13 mouse cellular contexts compared by ENCODE assay signal in genomic region chr2:126499730-126500129, GRCm38 (mm10). TPM values are rescaled to one million over a fixed set of nuclear protein-coding genes. Genes with fewer than 3 reads are reported as not detected.
A peak's percentile ranks its signal among the peaks of the same experiment; 100 is the strongest.
DNase-seq lines count a peak whose midpoint lies in the region; ATAC-seq and TF ChIP-seq lines count a peak whose summit lies in the region.
"Had no signal": no experiment of that assay in that cellular context is flagged by ENCODE, and none has a peak within 500 bp of the region (broad histone marks: within the 10 kb centered on the region; RNA-seq: fewer than 3 reads in every experiment).

No protein-coding gene starts in this region.

- H3K36me3 ChIP-seq in thymus, adult 2 months (ENCODE audit: control insufficient read depth, insufficient read depth, low read length): no peaks in the 10 kb centered on the region
- no peaks in the 10 kb centered on the region for H3K36me3 ChIP-seq in midbrain, embryonic 14.5 days (ENCODE audit: control insufficient read depth, insufficient read depth, low read length)
- H3K36me3 ChIP-seq: heart, embryonic 13.5 days; lung, embryonic 15.5 days had no signal

- no peak for TF ChIP-seq CTCF in thymus, adult 2 months (IDR thresholded peaks at IDR 0.05; ENCODE audit: borderline replicate concordance, control insufficient read depth, extremely low read depth, insufficient read depth, low read length, poor library complexity)

- no peak for ATAC-seq in midbrain, embryonic 14.5 days (ENCODE audit: low FRiP score, low TSS enrichment)
- no peak for ATAC-seq in megakaryocyte-erythroid progenitor cell, adult 5-6 weeks (replicated peaks; ENCODE audit: low FRiP score, low TSS enrichment, poor library complexity, severe bottlenecking)

- no peak for TF ChIP-seq POLR2A in thymus, adult 2 months (IDR thresholded peaks at IDR 0.05; ENCODE audit: control insufficient read depth, extremely low read depth, insufficient read depth, low read length, poor library complexity)

- no peak overlapping the region for H3K4me2 ChIP-seq in midbrain, embryonic 14.5 days (ENCODE audit: low read length)
- H3K4me2 ChIP-seq: heart, embryonic 13.5 days; lung, embryonic 15.5 days had no signal

- H3K9ac ChIP-seq in midbrain, embryonic 14.5 days (replicated peaks; ENCODE audit: low read length): no peak overlapping the region
- H3K9ac ChIP-seq: heart, embryonic 13.5 days; lung, embryonic 15.5 days had no signal

- H3K27me3 ChIP-seq in thymus, adult 2 months (ENCODE audit: control insufficient read depth, insufficient read depth, low read length): no peaks in the 10 kb centered on the region
- no peaks in the 10 kb centered on the region for H3K27me3 ChIP-seq in midbrain, embryonic 14.5 days (ENCODE audit: control insufficient read depth, insufficient read depth, low read length)
- H3K27me3 ChIP-seq: heart, embryonic 13.5 days; lung, embryonic 15.5 days had no signal

- peaks cover 37% of the 10 kb centered on the region for H3K4me1 ChIP-seq in thymus, adult 2 months (replicated peaks; ENCODE audit: control insufficient read depth, insufficient read depth, low read length)
- H3K4me1 ChIP-seq in midbrain, embryonic 14.5 days (ENCODE audit: control insufficient read depth, insufficient read depth, low read length): no peaks in the 10 kb centered on the region
- H3K4me1 ChIP-seq: heart, embryonic 13.5 days; lung, embryonic 15.5 days had no signal

- DNase-seq in heart, postnatal 10 days: peak; percentile 8 to 16
- DNase-seq in heart, postnatal 25 days (ENCODE audit: low spot score): no peak
- peak; percentile 74 to 77 for DNase-seq in CD8-positive naive resting alpha-beta T cell, adult 2 months (ENCODE audit: low read depth in 2 of 2, low spot score in 2 of 2)
- peak; percentile 24 for DNase-seq in lung, postnatal 10 days
- peak; percentile 53 for DNase-seq in thymus, adult 2 months
- DNase-seq in midbrain, embryonic 14.5 days: no peak
- DNase-seq in adrenal gland, postnatal 36 days: no peak
- DNase-seq: cerebellum, adult 8-10 months; kidney, adult 11 months had no signal

- no peaks in the 10 kb centered on the region for H3K9me3 ChIP-seq in midbrain, embryonic 14.5 days (ENCODE audit: control insufficient read depth, low read length)
- H3K9me3 ChIP-seq: heart, embryonic 13.5 days; lung, embryonic 15.5 days had no signal

- 6% methylated on average over 8 of the region's 8 CpGs for WGBS in thymus, adult 2 months
- WGBS in midbrain, embryonic 14.5 days: 84% methylated on average over 8 of the region's 8 CpGs

- peak overlapping the region; percentile 39 for H3K4me3 ChIP-seq in thymus, adult 2 months (ENCODE audit: control insufficient read depth, insufficient read depth, low read length)
- no peak overlapping the region for H3K4me3 ChIP-seq in midbrain, embryonic 14.5 days (replicated peaks; ENCODE audit: low read depth, low read length)
- H3K4me3 ChIP-seq: heart, embryonic 13.5 days; lung, embryonic 15.5 days had no signal

- intact Hi-C loops in heart, postnatal 10 days (cut with DNase I): no loop called here
- intact Hi-C loops in heart, postnatal 25 days (cut with DNase I): no loop called here

- H3K27ac ChIP-seq in thymus, adult 2 months (ENCODE audit: control insufficient read depth, insufficient read depth, low read length): peak overlapping the region; percentile 63; the same call in 1 of the 2 replicates
- H3K27ac ChIP-seq in midbrain, embryonic 14.5 days (replicated peaks; ENCODE audit: low read depth, low read length): no peak overlapping the region
- H3K27ac ChIP-seq: heart, embryonic 13.5 days; lung, embryonic 15.5 days had no signal

RNA-seq across cellular contexts. Expression of gene Atp8b4, which starts 0.7 kb away (rescaled TPM):
- total RNA-seq in heart, postnatal 10 days (2021): under 1 TPM; 0.35 to 0.38 TPM
- total RNA-seq in heart, postnatal 25 days (2021): under 1 TPM; 0.25 to 0.52 TPM
- 4.3 and 4.7 TPM in 2 replicates for polyA plus RNA-seq in thymus, adult 2 months (2012; rRNA removed)
- polyA plus RNA-seq in midbrain, embryonic 14.5 days (2014; fragmentation: Nextera tagmentation; extraction: Ambion mirVana): 0.13 TPM in 1 of 2 replicates, not detected in the other
- 1.6 and 2.6 TPM in 2 replicates for total RNA-seq in megakaryocyte-erythroid progenitor cell, adult 5-6 weeks (2014; fragmentation: Nextera tagmentation)
- total RNA-seq in megakaryocyte-erythroid progenitor cell, adult 5-6 weeks (2017): 2.2 and 4.3 TPM in 2 replicates
- total RNA-seq in adrenal gland, postnatal 36 days (2021): under 1 TPM; 0.53 to 0.79 TPM
- total RNA-seq: layer of hippocampus, postnatal 25 days had no signal

RNA-seq across cellular contexts. Expression of gene Slc27a2, which starts 52.5 kb away (rescaled TPM):
- 1 to 10 TPM in 1 of 2 experiments, under 1 TPM in 1; 0.72 to 4.3 TPM for total RNA-seq in heart, postnatal 10 days (2021)
- total RNA-seq in heart, postnatal 25 days (2021): under 1 TPM; 0.11 to 0.26 TPM
- 2.4 and 5.2 TPM in 2 replicates for polyA plus RNA-seq in thymus, adult 2 months (2012; rRNA removed)
- 9.6 and 10.5 TPM in 2 replicates for polyA plus RNA-seq in midbrain, embryonic 14.5 days (2014; fragmentation: Nextera tagmentation; extraction: Ambion mirVana)
- total RNA-seq in megakaryocyte-erythroid progenitor cell, adult 5-6 weeks (2014; fragmentation: Nextera tagmentation): 0.96 TPM in 1 of 2 replicates, not detected in the other
- total RNA-seq in megakaryocyte-erythroid progenitor cell, adult 5-6 weeks (2017): not detected in 2 replicates
- 10 to 100 TPM; 10.2 to 40.8 TPM for total RNA-seq in adrenal gland, postnatal 36 days (2021)

Comparison
In these comparisons a context has a peak if more than half of its experiments do, and no peak if none do; other contexts are left out.
1. DNase-seq: peak in heart, postnatal 10 days (2 of 2), CD8-positive naive resting alpha-beta T cell, adult 2 months (2 of 2), lung, postnatal 10 days (single experiment) and thymus, adult 2 months (single experiment); none in heart, postnatal 25 days (single experiment), midbrain, embryonic 14.5 days (single experiment) and adrenal gland, postnatal 36 days (0 of 2).